ENCODE assay signal across 8 mouse cellular contexts in genomic region chr17:34313393-34313792, GRCm38 (mm10). TPM values are rescaled to one million over a fixed set of nuclear protein-coding genes. Genes with fewer than 3 reads are reported as not detected.
DNase-seq lines count a peak whose midpoint lies in the region; ATAC-seq and TF ChIP-seq lines count a peak whose summit lies in the region.

No protein-coding gene starts in this region.

- intact Hi-C loops in left cerebral cortex, postnatal 10 days (cut with DNase I) = loop anchor here (2.0 kb wide), 1 partner anchor 63 kb away; no protein-coding TSS in a partner anchor

- no peak overlapping the region for H3K9ac ChIP-seq in hindbrain, embryonic 13.5 days
- H3K9ac ChIP-seq in embryonic facial prominence, embryonic 14.5 days (ENCODE audit: low read depth, low read length) = no peak overlapping the region
- no peak overlapping the region for H3K9ac ChIP-seq in midbrain, postnatal 0 days (replicated peaks; ENCODE audit: low read length, poor library complexity, severe bottlenecking)
- H3K9ac ChIP-seq in stomach, postnatal 0 days (ENCODE audit: low read length) = no peak overlapping the region

- peaks cover 10% of the 10 kb centered on the region for H3K4me1 ChIP-seq in hindbrain, embryonic 10.5 days (replicated peaks)
- H3K4me1 ChIP-seq in hindbrain, embryonic 13.5 days (replicated peaks) = peaks cover 4% of the 10 kb centered on the region
- no peaks in the 10 kb centered on the region; the same call in 1 of the 2 replicates for H3K4me1 ChIP-seq in embryonic facial prominence, embryonic 14.5 days (ENCODE audit: control insufficient read depth, insufficient read depth, low read length)
- H3K4me1 ChIP-seq in midbrain, postnatal 0 days (ENCODE audit: insufficient read depth, low read length) = no peaks in the 10 kb centered on the region; the same call in 1 of the 2 replicates
- no peaks in the 10 kb centered on the region for H3K4me1 ChIP-seq in stomach, postnatal 0 days (replicated peaks; ENCODE audit: control insufficient read depth, insufficient read depth)

- 42% methylated on average over 3 of the region's 3 CpGs for WGBS in hindbrain, embryonic 10.5 days
- 40% methylated on average over 3 of the region's 3 CpGs for WGBS in hindbrain, embryonic 13.5 days
- WGBS in embryonic facial prominence, embryonic 14.5 days = 31% methylated on average over 3 of the region's 3 CpGs
- 42% methylated on average over 3 of the region's 3 CpGs for WGBS in midbrain, postnatal 0 days
- 28% methylated on average over 3 of the region's 3 CpGs for WGBS in stomach, postnatal 0 days

- no peaks in the 10 kb centered on the region for H3K36me3 ChIP-seq in hindbrain, embryonic 10.5 days
- H3K36me3 ChIP-seq in hindbrain, embryonic 13.5 days = no peaks in the 10 kb centered on the region
- H3K36me3 ChIP-seq in embryonic facial prominence, embryonic 14.5 days (ENCODE audit: control insufficient read depth, insufficient read depth, low read length) = no peaks in the 10 kb centered on the region
- no peaks in the 10 kb centered on the region for H3K36me3 ChIP-seq in midbrain, postnatal 0 days (ENCODE audit: insufficient read depth, low read length)
- H3K36me3 ChIP-seq in stomach, postnatal 0 days (ENCODE audit: control insufficient read depth, insufficient read depth, low read length) = no peaks in the 10 kb centered on the region

- no peak overlapping the region for H3K4me3 ChIP-seq in hindbrain, embryonic 10.5 days
- no peak overlapping the region for H3K4me3 ChIP-seq in hindbrain, embryonic 13.5 days
- H3K4me3 ChIP-seq in embryonic facial prominence, embryonic 14.5 days (ENCODE audit: low read depth, low read length) = no peak overlapping the region
- H3K4me3 ChIP-seq in midbrain, postnatal 0 days (ENCODE audit: low read depth, low read length) = no peak overlapping the region
- no peak overlapping the region for H3K4me3 ChIP-seq in stomach, postnatal 0 days (ENCODE audit: low read depth, low read length)

- peak; percentile 96 for TF ChIP-seq CTCF in midbrain, postnatal 0 days (IDR thresholded peaks at IDR 0.05)
- peak; percentile 95 for TF ChIP-seq CTCF in stomach, postnatal 0 days (IDR thresholded peaks at IDR 0.05; ENCODE audit: low read depth)

- TF ChIP-seq EP300 in stomach, postnatal 0 days (optimal IDR thresholded peaks at IDR 0.05) = no peak

- no peak for ATAC-seq in hindbrain, embryonic 13.5 days (ENCODE audit: low FRiP score)
- ATAC-seq in embryonic facial prominence, embryonic 14.5 days (ENCODE audit: low read depth) = 0 out of 2 replicates have a peak, but pooled peaks have one; percentile 71
- ATAC-seq in midbrain, postnatal 0 days (ENCODE audit: low FRiP score) = peak; percentile 62
- ATAC-seq in stomach, postnatal 0 days (ENCODE audit: low FRiP score, low TSS enrichment) = peak; percentile 60; the same call in 1 of the 2 replicates

- H3K27ac ChIP-seq in hindbrain, embryonic 10.5 days = no peak overlapping the region
- no peak overlapping the region for H3K27ac ChIP-seq in hindbrain, embryonic 13.5 days
- H3K27ac ChIP-seq in embryonic facial prominence, embryonic 14.5 days (replicated peaks; ENCODE audit: low read depth, low read length) = no peak overlapping the region
- no peak overlapping the region for H3K27ac ChIP-seq in midbrain, postnatal 0 days (ENCODE audit: low read depth, low read length)
- H3K27ac ChIP-seq in stomach, postnatal 0 days (replicated peaks) = no peak overlapping the region

- H3K4me2 ChIP-seq in hindbrain, embryonic 13.5 days = no peak overlapping the region
- H3K4me2 ChIP-seq in embryonic facial prominence, embryonic 14.5 days (ENCODE audit: low read depth, low read length) = no peak overlapping the region
- no peak overlapping the region for H3K4me2 ChIP-seq in midbrain, postnatal 0 days (ENCODE audit: low read depth, low read length, poor library complexity, severe bottlenecking)
- no peak overlapping the region for H3K4me2 ChIP-seq in stomach, postnatal 0 days (replicated peaks; ENCODE audit: low read depth)

- peak; percentile 82 for DNase-seq in hindbrain, embryonic 10.5 days (ENCODE audit: low spot score)
- DNase-seq in adrenal gland, postnatal 36 days = peak; percentile 76 to 84
- DNase-seq in embryonic facial prominence, embryonic 14.5 days (ENCODE audit: low spot score) = peak; percentile 58
- peak; percentile 89 for DNase-seq in heart, postnatal 4 days
- DNase-seq in left cerebral cortex, postnatal 10 days (ENCODE audit: extremely low spot score in 1 of 2, low spot score in 2 of 2) = peak; percentile 49 to 79
- peak; percentile 76 for DNase-seq in midbrain, postnatal 0 days (ENCODE audit: low spot score)
- DNase-seq in stomach, postnatal 0 days (ENCODE audit: low spot score) = peak; percentile 82

- no peaks in the 10 kb centered on the region for H3K9me3 ChIP-seq in hindbrain, embryonic 10.5 days
- no peaks in the 10 kb centered on the region for H3K9me3 ChIP-seq in hindbrain, embryonic 13.5 days
- H3K9me3 ChIP-seq in embryonic facial prominence, embryonic 14.5 days (ENCODE audit: control insufficient read depth, low read length) = no peaks in the 10 kb centered on the region
- H3K9me3 ChIP-seq in midbrain, postnatal 0 days (ENCODE audit: low read length) = no peaks in the 10 kb centered on the region
- H3K9me3 ChIP-seq in stomach, postnatal 0 days (ENCODE audit: control insufficient read depth, low read length) = no peaks in the 10 kb centered on the region

- no peaks in the 10 kb centered on the region for H3K27me3 ChIP-seq in hindbrain, embryonic 10.5 days (ENCODE audit: insufficient read depth, poor library complexity, severe bottlenecking)
- H3K27me3 ChIP-seq in hindbrain, embryonic 13.5 days = no peaks in the 10 kb centered on the region
- no peaks in the 10 kb centered on the region for H3K27me3 ChIP-seq in embryonic facial prominence, embryonic 14.5 days (replicated peaks; ENCODE audit: control insufficient read depth, insufficient read depth, low read length)
- H3K27me3 ChIP-seq in midbrain, postnatal 0 days (ENCODE audit: insufficient read depth, low read length) = no peaks in the 10 kb centered on the region
- H3K27me3 ChIP-seq in stomach, postnatal 0 days (ENCODE audit: control insufficient read depth, insufficient read depth, low read length) = no peaks in the 10 kb centered on the region

RNA-seq across cellular contexts. Expression of gene H2-Eb1, which starts 7.7 kb away (rescaled TPM):
- 1.0 and 1.3 TPM in 2 replicates for polyA plus RNA-seq in hindbrain, embryonic 10.5 days (2016; fragmentation: Nextera tagmentation; extraction: Ambion mirVana)
- polyA plus RNA-seq in hindbrain, embryonic 13.5 days (2015; fragmentation: Nextera tagmentation; extraction: Ambion mirVana) = 1.5 and 3.4 TPM in 2 replicates
- 10 to 100 TPM; 52.3 to 94.3 TPM for total RNA-seq in adrenal gland, postnatal 36 days (2021)
- polyA plus RNA-seq in embryonic facial prominence, embryonic 14.5 days (2014; fragmentation: Nextera tagmentation; extraction: Ambion mirVana) = 4.1 and 4.7 TPM in 2 replicates
- 1 to 10 TPM; 4.0 to 4.9 TPM for total RNA-seq in heart, postnatal 4 days (2021)
- 1 to 10 TPM; 1.0 to 1.4 TPM for total RNA-seq in left cerebral cortex, postnatal 10 days (2021)
- total RNA-seq in midbrain, postnatal 0 days (2014; rRNA removed) = 0.88 and 1.7 TPM in 2 replicates
- polyA plus RNA-seq in midbrain, postnatal 0 days (2015; fragmentation: Nextera tagmentation; extraction: Ambion mirVana) = 5.0 and 5.2 TPM in 2 replicates
- polyA plus RNA-seq in stomach, postnatal 0 days (2015; fragmentation: Nextera tagmentation; extraction: Ambion mirVana) = 5.6 and 6.7 TPM in 2 replicates

RNA-seq across cellular contexts. Expression of gene H2-Eb2, which starts 12.1 kb away (rescaled TPM):
- polyA plus RNA-seq in hindbrain, embryonic 10.5 days (2016; fragmentation: Nextera tagmentation; extraction: Ambion mirVana) = not detected in 2 replicates
- 0.08 and 0.13 TPM in 2 replicates for polyA plus RNA-seq in hindbrain, embryonic 13.5 days (2015; fragmentation: Nextera tagmentation; extraction: Ambion mirVana)
- not detected for total RNA-seq in adrenal gland, postnatal 36 days (2021)
- not detected in 2 replicates for polyA plus RNA-seq in embryonic facial prominence, embryonic 14.5 days (2014; fragmentation: Nextera tagmentation; extraction: Ambion mirVana)
- total RNA-seq in heart, postnatal 4 days (2021) = not detected
- total RNA-seq in left cerebral cortex, postnatal 10 days (2021) = not detected
- total RNA-seq in midbrain, postnatal 0 days (2014; rRNA removed) = 0.22 and 0.33 TPM in 2 replicates
- 0.06 and 0.09 TPM in 2 replicates for polyA plus RNA-seq in midbrain, postnatal 0 days (2015; fragmentation: Nextera tagmentation; extraction: Ambion mirVana)
- not detected in 2 replicates for polyA plus RNA-seq in stomach, postnatal 0 days (2015; fragmentation: Nextera tagmentation; extraction: Ambion mirVana)

RNA-seq across cellular contexts. Expression of gene H2-Aa, which starts 25.8 kb away (rescaled TPM):
- polyA plus RNA-seq in hindbrain, embryonic 10.5 days (2016; fragmentation: Nextera tagmentation; extraction: Ambion mirVana) = not detected in 2 replicates
- 0.30 and 0.35 TPM in 2 replicates for polyA plus RNA-seq in hindbrain, embryonic 13.5 days (2015; fragmentation: Nextera tagmentation; extraction: Ambion mirVana)
- 10 to 100 TPM; 56.2 to 89.4 TPM for total RNA-seq in adrenal gland, postnatal 36 days (2021)
- 4.9 and 5.7 TPM in 2 replicates for polyA plus RNA-seq in embryonic facial prominence, embryonic 14.5 days (2014; fragmentation: Nextera tagmentation; extraction: Ambion mirVana)
- 1 to 10 TPM; 2.2 to 3.0 TPM for total RNA-seq in heart, postnatal 4 days (2021)
- total RNA-seq in left cerebral cortex, postnatal 10 days (2021) = under 1 TPM; 0.71 TPM
- 0.66 TPM in 1 of 2 replicates, not detected in the other for total RNA-seq in midbrain, postnatal 0 days (2014; rRNA removed)
- polyA plus RNA-seq in midbrain, postnatal 0 days (2015; fragmentation: Nextera tagmentation; extraction: Ambion mirVana) = 0.29 and 0.81 TPM in 2 replicates
- 6.8 and 8.2 TPM in 2 replicates for polyA plus RNA-seq in stomach, postnatal 0 days (2015; fragmentation: Nextera tagmentation; extraction: Ambion mirVana)

RNA-seq across cellular contexts. Expression of gene Btnl2, which starts 41.2 kb away (rescaled TPM):
- polyA plus RNA-seq in hindbrain, embryonic 10.5 days (2016; fragmentation: Nextera tagmentation; extraction: Ambion mirVana) = not detected in 2 replicates
- not detected in 2 replicates for polyA plus RNA-seq in hindbrain, embryonic 13.5 days (2015; fragmentation: Nextera tagmentation; extraction: Ambion mirVana)
- under 1 TPM; 0.23 to 0.30 TPM for total RNA-seq in adrenal gland, postnatal 36 days (2021)
- not detected in 2 replicates for polyA plus RNA-seq in embryonic facial prominence, embryonic 14.5 days (2014; fragmentation: Nextera tagmentation; extraction: Ambion mirVana)
- total RNA-seq in heart, postnatal 4 days (2021) = under 1 TPM; 0.09 to 0.31 TPM
- under 1 TPM; 0.43 to 0.87 TPM for total RNA-seq in left cerebral cortex, postnatal 10 days (2021)
- not detected in 2 replicates for total RNA-seq in midbrain, postnatal 0 days (2014; rRNA removed)
- polyA plus RNA-seq in midbrain, postnatal 0 days (2015; fragmentation: Nextera tagmentation; extraction: Ambion mirVana) = not detected in 2 replicates
- 0.13 and 0.16 TPM in 2 replicates for polyA plus RNA-seq in stomach, postnatal 0 days (2015; fragmentation: Nextera tagmentation; extraction: Ambion mirVana)

RNA-seq across cellular contexts. Expression of gene H2-Ab1, which starts 55.9 kb away (rescaled TPM):
- polyA plus RNA-seq in hindbrain, embryonic 10.5 days (2016; fragmentation: Nextera tagmentation; extraction: Ambion mirVana) = 4.7 and 5.3 TPM in 2 replicates
- 1.2 and 1.9 TPM in 2 replicates for polyA plus RNA-seq in hindbrain, embryonic 13.5 days (2015; fragmentation: Nextera tagmentation; extraction: Ambion mirVana)
- 10 to 100 TPM; 36.3 to 70.4 TPM for total RNA-seq in adrenal gland, postnatal 36 days (2021)
- 9.4 and 10.1 TPM in 2 replicates for polyA plus RNA-seq in embryonic facial prominence, embryonic 14.5 days (2014; fragmentation: Nextera tagmentation; extraction: Ambion mirVana)
- total RNA-seq in heart, postnatal 4 days (2021) = 1 to 10 TPM; 2.4 to 3.1 TPM
- total RNA-seq in left cerebral cortex, postnatal 10 days (2021) = 1 to 10 TPM; 1.3 to 1.4 TPM
- 0.57 and 1.4 TPM in 2 replicates for total RNA-seq in midbrain, postnatal 0 days (2014; rRNA removed)
- 1.5 and 2.7 TPM in 2 replicates for polyA plus RNA-seq in midbrain, postnatal 0 days (2015; fragmentation: Nextera tagmentation; extraction: Ambion mirVana)
- polyA plus RNA-seq in stomach, postnatal 0 days (2015; fragmentation: Nextera tagmentation; extraction: Ambion mirVana) = 19.3 and 20.1 TPM in 2 replicates
